Mouse (Mus musculus) kidney, postnatal 25 days (tissue): ENCODE results near the gene Myadml2.
A peak's percentile ranks its signal among the peaks of the same experiment; 100 is the strongest.

Experiments used
- DNase-seq, 2 experiments: peaks; one replicate each; pipeline ENCODE4 v3.0.0; 2021; ENCODE audit warnings: mixed read lengths in 2 of 2

The Myadml2 gene

DNA sequence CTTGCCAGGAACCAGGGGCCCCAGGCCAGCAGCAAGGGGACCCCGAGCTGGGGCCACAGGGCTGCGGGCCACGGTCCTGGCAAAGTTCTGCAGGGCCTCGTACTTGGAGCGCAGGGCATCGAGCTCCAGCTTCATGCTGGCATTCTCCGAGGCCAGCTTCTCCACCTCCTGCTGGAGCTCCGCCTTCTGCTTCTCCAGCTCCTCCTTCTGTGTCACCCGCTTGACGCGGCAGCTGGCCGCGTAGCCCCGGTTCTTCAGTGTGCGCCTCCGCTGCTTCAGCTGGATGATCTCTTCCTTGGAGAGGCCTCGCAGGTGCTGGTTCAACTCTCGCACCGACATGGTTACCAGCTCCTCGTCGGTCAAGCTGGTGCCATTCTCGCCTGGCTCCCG lies 18.6 kb downstream of the Myadml2 start:
- peak; percentile 66 to 86 for DNase-seq

DNA sequence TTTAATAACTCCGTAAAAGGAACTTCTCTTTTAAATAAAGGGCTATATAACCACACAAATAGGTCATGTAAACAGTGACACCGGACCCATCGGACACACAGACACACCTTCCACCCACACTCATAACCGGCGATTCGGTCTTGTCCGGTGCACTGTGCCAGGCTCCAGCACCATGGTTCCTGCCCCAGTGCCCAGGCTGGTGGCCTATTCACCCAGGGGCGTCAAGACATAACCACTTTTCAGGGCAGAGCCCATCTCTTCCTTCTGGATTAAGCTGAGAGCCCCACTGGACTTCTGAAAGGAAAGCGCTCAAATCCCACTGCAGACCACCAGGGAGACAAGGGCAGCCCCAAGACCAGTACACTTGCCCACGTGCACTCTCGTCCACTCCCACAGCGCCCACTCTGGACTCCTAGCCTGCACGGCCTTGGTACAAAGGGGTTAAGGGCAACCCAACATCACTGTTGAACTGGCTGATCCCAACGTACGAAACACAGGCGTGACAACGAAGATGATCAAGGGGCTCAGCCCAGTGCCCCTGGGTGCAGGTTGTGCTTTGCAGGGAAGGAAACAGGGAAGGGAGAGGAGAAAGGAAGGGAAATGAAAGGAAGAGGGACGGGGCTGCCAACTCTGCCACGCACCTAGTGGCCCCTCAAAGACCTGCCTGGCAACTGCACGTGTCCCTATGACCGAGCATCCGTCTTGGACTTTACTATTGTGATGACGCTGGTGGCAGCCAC lies 19.2 kb downstream of the Myadml2 start:
- DNase-seq = peak in 1 of 2 experiments; percentile 41

DNA sequence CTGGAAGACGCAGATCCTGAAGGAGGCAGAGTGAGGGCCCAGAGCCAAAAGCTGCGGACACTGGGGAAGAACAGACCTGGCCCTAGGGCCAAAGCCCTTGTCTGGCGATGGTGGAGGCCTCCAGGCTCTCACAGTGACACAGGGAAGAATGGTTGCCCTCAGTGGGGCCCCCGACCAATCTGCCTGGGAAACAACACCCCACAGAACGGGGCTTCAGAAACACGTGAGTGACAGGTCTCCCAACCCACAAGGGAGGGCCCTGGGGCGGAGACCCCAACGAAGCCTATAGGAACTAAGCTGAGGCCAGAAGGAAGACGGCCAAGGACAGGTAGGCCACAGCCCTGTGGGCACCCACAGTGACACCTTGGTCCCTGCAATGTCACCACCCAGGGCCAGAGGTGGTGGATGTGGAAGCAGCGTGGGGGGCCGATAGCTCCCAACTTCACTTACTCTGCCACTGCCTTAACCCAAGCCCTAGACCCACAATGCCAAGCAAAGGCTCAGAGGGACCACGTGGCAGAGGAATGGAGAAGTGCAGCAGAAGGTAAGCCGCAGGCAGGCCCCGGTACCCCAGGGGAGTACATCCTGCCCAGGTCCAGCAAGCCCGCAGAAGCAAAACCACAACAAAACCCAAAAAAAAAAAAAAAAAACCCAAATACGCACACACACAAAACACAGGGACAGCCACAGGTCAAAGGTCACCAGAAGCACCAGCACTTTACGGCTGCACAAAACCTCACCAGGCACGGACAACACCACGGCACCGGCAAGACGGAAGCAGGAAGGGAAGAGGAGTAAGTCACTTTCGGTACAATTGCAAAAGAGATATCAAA lies 20.3 kb downstream of the Myadml2 start:
- DNase-seq = peak; percentile 40 to 68

DNA sequence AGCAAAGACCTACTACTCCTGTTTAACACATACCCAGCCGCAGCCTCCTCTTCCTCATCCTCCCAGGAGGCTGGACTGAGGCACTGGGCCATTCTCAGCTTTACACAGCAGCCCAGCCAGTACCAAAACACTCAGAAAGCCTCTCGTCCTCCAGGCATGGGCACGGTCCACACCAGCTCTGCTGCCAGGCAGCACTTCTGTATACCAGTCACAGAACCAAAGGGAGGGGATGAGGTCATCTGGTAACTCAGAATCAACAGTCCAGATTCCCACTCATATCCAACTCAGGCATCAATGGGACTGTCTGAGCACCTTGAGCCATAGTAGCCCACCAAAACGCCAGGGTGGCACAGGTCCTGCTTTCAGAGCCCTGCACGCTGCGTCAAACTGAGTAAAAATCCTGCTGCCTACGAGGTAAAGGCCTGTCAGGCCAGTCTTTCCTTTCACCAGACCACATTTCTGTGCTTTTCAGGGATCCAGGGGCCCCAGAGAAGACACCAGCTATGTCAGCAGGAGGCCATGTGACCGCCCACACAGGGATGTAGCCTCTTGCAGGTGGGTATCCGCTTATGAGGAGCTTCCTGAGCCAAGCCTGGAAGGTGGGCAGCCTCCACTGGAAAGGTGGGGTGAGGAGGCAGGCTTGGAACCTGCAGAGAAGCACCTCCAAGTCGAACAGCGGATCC lies 21.0 kb downstream of the Myadml2 start:
- no peak for DNase-seq

DNA sequence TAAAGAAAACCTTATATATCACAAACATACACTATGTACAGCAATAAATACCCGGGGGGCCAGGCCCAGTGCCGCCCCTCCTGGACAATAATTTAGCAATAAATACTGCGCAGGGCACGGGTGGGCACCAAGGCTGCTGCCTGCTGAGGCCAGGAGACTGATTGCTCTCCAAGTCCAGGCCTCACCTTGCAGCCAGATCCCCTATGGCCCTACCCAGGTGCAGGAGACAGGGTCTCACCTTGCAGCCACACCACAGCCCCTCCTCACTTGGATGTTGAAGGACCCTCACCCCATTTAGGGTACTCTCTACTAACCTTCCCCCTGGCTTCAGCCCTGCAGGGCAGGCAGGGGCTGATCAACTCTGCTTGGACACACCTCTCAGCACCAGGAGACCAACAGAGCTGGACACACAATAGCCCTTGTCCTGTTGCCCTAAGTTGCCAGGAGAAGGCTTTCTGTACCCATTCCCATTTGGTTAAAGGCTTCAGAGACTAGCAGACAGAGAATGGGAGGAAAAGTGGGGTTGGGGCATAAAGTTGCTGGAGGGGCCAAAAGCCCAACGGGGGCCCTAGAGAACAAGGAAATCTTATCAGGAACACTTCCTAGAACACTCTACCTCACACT lies 22.7 kb downstream of the Myadml2 start, which contains the start of gene Sirt7:
Sirt7 (minus strand) TSS at position 89 of the 624 bp plus-strand sequence.
- DNase-seq = no peak

DNA sequence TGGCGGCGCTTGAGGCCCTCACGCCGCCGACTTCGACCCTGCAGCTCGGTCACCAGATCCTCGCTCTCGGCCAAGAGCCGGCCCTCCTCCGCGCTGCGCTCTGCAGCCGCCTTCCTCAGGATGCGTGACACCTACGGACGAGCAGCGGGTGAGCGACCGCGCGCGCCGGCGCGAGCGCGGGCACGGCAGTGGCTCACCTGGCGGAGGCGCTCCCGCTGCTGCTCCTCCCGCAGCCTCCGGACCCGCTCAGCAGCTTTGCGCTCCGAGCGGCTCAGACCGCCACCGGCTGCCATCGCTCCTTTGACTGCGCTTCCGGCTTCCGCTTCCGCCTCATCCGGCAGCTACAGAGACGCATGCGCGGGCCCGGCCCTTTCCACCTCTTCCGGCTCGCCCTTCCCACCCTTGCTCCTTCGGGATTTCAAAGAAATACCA lies 23.3 kb downstream of the Myadml2 start:
- peak; percentile 91 to 94 for DNase-seq

DNA sequence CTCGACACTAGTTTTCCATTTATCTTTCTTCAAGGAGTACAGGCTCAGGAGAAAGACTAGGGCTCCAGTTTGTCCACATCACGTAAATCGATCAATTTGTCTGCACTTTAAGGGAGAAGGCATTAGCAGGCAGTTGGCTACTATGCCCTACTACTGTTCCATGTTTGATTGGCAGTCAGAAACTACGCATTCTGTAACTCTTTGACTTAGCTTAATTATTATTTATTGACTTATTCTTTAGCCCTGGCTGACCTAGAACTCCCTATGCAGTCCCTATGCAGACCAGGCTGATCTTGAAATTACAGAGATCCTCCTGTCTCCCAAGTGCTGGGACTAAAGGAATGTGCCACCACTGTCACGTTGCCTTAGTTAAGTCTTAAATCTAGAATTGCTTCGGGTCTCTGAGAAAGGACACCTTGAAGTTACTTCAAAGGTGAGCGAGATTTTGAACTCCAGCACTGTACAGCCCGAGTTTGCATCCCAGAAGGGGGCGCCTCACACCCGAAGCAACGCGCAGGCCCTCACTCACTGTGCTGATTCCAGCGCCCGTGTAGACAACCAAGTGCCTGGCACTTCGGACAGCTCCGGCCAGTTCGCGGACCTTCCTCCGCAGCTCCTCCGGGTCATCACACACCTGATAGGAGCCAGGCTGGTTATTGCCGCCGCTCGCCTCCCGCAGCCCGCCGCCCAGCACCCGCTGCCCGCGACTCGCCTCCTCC lies 23.8 kb downstream of the Myadml2 start:
- peak; percentile 86 for DNase-seq

DNA sequence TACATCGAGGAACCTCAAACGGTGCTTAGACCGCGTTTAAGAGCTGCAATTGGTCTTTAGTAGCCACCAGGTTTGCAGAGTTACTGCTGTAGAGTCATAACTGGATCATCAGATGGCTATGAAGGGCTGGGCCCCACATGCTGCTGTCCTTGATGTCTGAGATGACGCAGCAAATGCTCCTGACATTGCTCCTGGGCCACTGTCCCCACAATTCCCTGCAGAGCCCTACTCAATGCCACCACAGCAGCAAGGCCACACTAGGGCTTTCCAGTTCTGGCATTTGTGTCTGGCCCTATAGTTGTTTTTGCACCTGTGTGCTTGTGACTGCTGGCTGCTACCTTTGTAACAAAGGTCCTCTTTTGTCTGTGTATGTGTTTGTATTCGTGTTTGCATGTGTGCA lies 25.2 kb downstream of the Myadml2 start:
- no peak for DNase-seq

DNA sequence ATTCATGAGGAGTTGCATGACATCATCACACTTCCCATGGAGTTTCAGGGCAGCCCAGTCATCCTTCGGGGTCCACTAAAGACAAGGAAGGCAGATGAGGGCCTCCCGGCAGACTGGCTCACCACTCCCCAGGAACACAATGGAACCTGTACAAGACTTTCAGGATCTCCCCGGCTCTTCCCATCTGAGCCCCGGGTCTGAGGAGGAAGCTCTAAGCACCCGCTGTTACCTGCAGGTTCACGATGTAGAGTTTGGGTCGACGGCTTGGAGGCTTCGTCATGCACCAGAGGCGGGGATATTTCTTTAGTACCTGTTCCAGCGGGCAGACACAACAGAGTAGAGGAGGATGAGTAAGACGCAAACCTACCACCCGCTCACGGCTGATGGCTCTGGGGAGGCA lies 27.8 kb downstream of the Myadml2 start:
- DNase-seq = peak in 1 of 2 experiments; percentile 35

DNA sequence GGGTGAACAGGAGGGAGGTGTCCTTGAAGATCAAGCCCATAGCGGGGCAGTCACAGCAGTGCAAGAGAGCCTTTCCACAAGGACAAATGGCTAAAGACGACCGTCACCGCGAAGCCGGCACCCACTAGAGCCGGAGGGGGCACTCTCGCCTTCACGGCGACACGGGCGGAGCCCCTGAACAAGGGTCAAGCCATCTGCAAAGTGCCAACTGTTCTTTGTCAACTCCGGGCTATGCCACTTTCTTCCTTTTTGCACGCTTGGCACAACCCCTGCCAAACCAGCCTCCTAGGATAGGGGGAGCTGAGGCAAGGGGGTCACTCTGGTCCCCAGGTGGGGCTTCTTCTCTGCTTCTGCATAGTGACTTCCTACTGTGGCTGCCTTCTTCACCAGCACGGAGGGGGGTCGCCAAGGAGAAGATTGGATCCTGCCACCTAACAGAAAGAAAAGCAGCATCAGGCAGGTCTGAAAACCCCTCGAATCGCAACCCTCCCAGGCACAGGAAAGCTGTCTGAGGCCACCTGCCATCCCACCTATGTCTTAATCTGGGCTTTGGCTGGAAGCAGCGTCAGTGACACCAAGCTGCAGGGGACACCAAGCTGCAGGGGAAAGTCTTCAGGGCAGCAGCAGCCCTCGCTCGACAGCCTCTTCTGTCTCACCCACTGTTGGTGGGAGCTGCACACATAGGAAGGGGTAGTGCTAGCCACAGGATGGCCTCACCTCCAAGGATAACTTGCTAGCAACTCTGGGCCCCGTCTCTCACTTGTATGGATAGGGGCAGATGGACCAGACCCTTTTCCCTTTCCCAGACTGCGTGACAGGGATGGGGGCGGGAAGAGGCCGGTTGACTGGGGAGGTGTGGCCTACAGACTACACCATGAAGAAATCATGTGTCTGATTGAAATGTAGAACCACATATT lies 29.1 kb downstream of the Myadml2 start:
- peak in 1 of 2 experiments; percentile 49 for DNase-seq

DNA sequence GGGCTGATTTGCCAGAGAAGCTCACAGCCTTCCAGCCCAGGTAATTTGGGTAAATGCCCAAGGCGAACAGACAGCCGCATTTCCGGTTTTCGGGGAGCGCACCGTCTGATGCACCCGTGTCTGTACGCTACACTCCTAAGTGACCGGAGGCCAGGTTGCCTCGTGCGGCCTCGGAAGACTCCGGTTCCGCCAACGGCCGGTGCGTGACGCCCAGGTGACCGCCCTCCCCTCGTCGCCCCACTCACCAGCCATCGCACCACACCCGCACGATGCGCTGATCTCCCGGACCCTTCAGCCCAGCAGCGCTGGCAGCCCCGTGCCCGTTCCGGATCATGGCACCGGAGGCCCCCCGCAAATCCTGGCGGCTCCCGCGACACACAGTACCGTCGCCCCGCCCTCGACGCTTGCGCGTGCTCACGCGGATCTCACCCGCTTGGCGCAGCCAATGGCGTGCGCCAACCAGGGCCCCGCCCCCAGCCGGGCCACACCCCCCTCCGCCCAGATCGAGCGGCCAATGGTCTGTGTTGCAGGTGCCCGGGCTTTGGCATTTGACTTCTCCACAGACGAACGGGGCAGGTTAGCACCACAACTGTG lies 30.3 kb downstream of the Myadml2 start, which contains the start of gene Pcyt2:
Pcyt2 (minus strand) TSS at position 418 of the 594 bp plus-strand sequence.
- DNase-seq = peak; percentile 95 to 98

DNA sequence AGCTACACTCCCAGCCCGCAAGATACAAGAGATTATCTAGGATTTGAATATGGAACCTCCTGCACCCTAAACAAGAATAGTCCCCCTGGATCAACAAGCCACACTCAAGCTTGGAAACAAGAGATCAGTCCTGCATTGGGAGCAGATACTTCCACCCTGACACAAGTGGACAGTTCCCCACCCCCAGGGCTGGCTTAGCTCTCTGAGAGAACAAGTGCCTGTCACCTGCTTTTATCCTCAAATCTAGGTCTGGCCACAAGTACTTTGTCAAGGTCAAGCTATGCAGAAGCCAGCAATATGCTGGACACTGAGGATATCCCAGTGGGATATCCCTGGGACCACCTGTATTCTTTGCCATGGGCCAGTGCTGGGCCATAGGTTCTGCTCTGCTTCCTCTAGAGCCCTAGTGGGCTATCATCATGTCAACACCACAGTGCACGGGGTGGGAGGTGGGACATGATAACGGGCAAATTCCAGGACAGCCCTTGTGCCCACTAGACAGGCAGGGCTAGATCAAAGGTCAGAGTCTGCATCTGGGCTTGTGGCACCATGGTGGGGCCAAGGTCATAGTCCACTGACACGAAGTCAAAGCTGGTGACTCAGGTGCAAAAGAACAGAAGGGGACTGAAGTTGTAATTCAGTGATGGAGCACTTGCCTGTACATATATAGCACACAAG lies 31.2 kb downstream of the Myadml2 start:
- peak; percentile 68 to 90 for DNase-seq

DNA sequence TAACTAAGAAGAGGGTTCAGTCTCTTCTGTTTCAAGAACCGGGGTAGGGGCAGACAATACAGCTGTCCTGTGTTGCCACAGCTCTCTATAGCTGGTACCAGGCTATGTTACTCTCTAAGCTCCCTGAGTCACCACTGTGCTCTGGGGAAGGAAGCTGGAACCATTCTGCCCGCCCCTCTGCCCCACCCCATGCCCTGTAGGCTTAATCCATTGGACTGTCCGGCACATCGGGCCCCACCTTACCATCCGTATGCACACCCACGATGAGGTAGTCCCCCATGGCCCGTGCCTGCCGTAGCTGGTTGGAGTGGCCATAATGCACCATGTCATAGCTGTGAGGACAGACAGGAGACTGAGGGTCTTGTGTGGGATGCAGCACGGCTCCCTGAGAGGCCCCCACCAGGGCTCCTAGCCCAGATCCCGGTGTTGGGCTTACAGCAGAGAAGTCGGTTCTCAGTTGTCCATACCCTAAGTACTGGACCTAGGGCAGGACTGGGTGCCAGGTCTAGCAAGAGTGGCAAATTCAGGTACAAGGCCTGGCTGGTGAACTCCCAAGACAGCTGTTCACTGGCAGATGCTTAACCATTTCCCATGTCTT lies 32.3 kb downstream of the Myadml2 start:
- DNase-seq = no peak

DNA sequence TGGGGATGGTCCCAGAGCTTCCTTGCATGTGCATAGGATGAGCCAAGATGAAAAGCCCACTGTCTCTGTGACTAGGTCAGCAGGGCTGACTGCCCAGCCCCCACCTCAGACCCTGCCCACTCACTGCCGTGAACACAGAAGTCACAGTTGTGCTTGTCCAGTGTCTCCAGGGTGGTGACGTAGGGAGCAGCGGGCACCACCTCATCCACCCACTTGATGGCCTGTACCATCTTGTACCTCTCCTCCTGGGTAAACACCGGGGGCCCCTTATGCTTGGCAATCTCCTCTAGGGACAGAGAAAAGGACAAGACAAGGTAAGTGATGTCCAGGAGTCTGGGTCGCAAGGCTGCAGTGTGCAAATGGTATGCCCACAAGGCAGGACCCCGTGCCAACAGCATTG lies 32.8 kb downstream of the Myadml2 start:
- DNase-seq = no peak

DNA sequence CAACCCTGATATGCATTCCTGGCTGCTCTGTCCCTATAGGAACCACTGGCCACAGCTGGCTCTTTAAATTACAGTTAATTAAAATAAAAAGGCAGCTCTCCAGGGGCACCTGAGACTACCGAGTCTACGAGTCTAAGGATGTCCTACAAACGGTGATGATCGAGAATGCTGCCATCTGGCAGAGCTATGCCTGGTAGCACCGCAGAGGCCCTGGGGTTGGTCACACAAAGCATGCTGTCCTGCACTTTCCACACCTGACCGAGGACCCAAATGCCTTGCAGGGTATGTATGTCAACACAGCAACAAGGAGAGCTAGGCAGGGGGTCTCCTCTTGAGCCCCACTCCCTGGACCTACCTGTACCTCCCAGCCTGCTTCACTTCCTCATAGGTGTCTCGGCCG lies 34.0 kb downstream of the Myadml2 start:
- DNase-seq = no peak

DNA sequence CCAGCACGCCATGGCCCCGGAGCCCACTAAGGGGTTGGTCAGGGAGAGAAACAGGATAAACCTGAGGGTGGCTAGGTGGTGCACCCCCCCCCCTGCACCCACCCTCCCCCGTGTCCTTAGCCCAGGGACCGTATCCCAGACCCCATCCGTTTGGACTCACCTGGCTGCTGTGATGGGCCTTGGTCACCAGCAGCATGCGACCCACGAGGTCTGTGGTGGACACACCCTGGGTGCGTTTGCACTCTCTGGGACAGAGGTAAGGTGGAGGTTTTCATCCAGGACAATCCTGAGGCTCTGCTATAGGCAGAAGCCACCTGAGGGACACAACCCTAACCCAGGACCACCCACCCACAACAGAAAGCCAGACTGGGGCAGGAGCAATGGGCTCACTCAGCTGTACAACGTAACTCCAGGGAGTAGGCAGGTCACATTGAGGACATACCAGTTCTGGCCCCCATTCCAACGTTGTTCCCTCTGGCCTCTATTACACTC lies 34.4 kb downstream of the Myadml2 start:
- DNase-seq = no peak

DNA sequence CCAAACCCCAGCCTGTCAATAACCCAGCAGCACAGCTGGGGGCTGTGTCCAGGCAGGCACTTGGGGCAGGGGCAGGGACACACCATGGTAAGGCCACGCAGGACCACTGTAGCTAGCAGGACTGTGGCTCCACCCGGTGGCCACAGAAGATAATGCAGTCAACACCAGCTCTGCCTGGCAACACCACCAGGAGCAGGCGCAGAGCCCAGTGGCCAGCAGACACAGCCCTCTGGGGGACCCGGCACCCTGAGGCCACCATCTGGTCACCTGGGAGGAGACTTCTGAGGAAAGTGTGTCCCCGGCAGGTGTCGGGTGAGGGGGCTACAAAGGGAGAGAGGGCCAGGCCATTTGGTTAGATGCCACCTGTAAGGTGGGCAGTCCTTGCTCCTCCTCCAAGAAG lies 35.2 kb downstream of the Myadml2 start:
- peak; percentile 80 to 81 for DNase-seq

DNA sequence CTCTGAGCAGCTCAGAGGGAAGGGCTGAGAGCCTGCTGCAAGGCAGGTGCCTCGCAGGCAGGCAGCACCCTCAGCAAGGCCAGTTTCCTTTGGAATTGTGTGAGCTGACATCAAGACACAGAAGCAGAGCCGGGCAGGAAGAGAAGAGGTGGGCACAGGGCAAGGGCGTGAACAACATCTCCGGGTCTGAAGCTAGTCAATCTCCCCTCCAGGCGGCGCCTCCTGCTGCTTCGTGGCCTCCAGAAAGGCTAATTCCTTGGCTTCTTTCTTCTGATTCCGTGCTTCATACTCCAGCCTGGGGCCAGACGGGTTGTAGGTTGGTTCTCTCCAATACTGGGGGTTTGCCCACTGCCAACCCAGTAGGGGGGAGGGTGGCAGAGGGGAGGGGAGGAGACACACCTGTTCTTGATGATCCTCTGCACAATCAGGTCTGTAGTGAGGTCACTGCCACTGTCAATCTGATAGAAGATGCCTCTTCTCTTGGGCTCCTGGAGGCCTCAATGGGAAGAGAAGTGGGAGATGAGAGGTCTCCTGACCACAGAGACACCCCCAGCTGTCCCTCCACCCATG lies 37.4 kb downstream of the Myadml2 start:
- DNase-seq = no peak

DNA sequence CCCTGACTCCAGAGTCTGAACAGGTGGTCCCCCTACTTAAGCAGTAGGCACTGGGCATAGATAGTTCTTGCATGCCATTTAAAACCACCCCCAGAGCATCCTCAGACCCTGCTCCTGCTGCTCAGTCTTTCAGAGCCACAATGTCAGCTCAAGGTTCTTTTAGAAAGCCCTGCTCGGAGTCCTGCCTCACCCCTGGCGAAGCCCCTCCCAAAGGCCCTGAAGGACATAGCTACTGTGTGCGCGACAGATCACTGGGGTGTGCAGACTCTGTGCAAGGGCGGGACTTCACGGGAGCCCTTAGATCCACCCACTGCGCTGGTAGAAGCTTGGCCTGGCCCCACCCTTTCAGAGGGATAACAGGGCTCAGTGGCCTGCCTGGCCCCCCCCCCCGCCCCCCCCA lies 38.7 kb downstream of the Myadml2 start:
- DNase-seq = peak; percentile 60 to 86
